Mouse (Mus musculus): ENCODE data around the gene Ms4a10. TPM values are rescaled to one million over a fixed set of nuclear protein-coding genes. Genes with fewer than 3 reads are reported as not detected.

Ms4a10 gene
- polyA plus RNA-seq, 1 experiment from 2014 or later: not detected

GRCm38 (mm10) chr19:10916506-10916905 is 58.0 kb downstream of the Ms4a10 start:
- Histone ChIP-seq H3K27me3 (ENCODE audit: control insufficient read depth, insufficient read depth, low read depth, low read length) (no peaks in the 10 kb centered on the region), H3K36me3 (ENCODE audit: control insufficient read depth, insufficient read depth, low read length) (no peaks in the 10 kb centered on the region), H3K4me3 (ENCODE audit: low read depth, low read length) (no peak overlapping the region), H3K9me3 (replicated peaks; ENCODE audit: control insufficient read depth, low read length, poor library complexity, severe bottlenecking) (no peaks in the 10 kb centered on the region), H3K4me2 (ENCODE audit: low read length) (no peak overlapping the region), H3K27ac (ENCODE audit: low read length) (no peak overlapping the region), H3K9ac (ENCODE audit: low read depth, low read length) (no peak overlapping the region), H3K4me1 (ENCODE audit: control insufficient read depth, insufficient read depth, low read length) (0 out of 2 replicates have a peak, but pooled peaks cover 2% of the 10 kb centered on the region)
- ATAC-seq: no peak
- WGBS: 72% methylated on average over 5 of the region's 5 CpGs

DNA sequence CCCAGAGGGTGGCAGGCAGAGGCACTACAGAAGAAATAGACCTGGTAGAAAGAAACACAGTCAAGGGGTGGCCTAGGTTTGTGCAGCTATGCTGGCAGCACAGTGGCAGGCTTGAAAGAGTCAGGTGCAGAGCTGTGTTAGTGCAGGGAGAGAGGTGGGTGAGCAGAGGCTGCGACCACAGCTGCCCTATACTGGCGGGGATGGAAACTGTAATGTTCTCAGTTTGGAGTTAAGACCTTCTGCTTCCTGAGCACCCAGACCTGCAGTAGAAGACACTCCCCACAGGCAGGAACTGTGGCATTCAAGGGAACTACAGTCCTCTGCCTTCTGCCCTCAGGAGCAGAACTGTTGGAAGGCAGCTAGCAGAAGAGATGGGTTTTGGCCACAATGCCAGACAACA is 59.6 kb downstream of the Ms4a10 start:
- WGBS: 77% methylated on average over 2 of the region's 2 CpGs
- ATAC-seq: no peak
- H3K4me3 ChIP-seq (ENCODE audit: low read depth, low read length): no peak overlapping the region

GRCm38 (mm10) chr19:10914291-10914690 is 60.2 kb downstream of the Ms4a10 start:
- 77% methylated on average over 7 of the region's 7 CpGs for WGBS
- Histone ChIP-seq H3K36me3 (ENCODE audit: control insufficient read depth, insufficient read depth, low read length) (no peaks in the 10 kb centered on the region), H3K27me3 (ENCODE audit: control insufficient read depth, insufficient read depth, low read depth, low read length) (no peaks in the 10 kb centered on the region), H3K4me2 (ENCODE audit: low read length) (no peak overlapping the region), H3K9me3 (replicated peaks; ENCODE audit: control insufficient read depth, low read length, poor library complexity, severe bottlenecking) (no peaks in the 10 kb centered on the region), H3K9ac (ENCODE audit: low read depth, low read length) (no peak overlapping the region), H3K4me1 (ENCODE audit: control insufficient read depth, insufficient read depth, low read length) (0 out of 2 replicates have a peak, but pooled peaks cover 2% of the 10 kb centered on the region), H3K4me3 (ENCODE audit: low read depth, low read length) (no peak overlapping the region), H3K27ac (ENCODE audit: low read length) (no peak overlapping the region)
- ATAC-seq: no peak

More for the DNA sequence above, 59.6 kb downstream of the Ms4a10 start:
- Histone ChIP-seq H3K9ac (ENCODE audit: low read depth, low read length) (no peak overlapping the region), H3K36me3 (ENCODE audit: control insufficient read depth, insufficient read depth, low read length) (no peaks in the 10 kb centered on the region), H3K9me3 (replicated peaks; ENCODE audit: control insufficient read depth, low read length, poor library complexity, severe bottlenecking) (no peaks in the 10 kb centered on the region), H3K27ac (ENCODE audit: low read length) (no peak overlapping the region), H3K27me3 (ENCODE audit: control insufficient read depth, insufficient read depth, low read depth, low read length) (no peaks in the 10 kb centered on the region), H3K4me1 (ENCODE audit: control insufficient read depth, insufficient read depth, low read length) (0 out of 2 replicates have a peak, but pooled peaks cover 2% of the 10 kb centered on the region), H3K4me2 (ENCODE audit: low read length) (no peak overlapping the region)

Other genes starting within 250 kb of the Ms4a10 start
- gene Cd5, start 235.7 kb downstream of the Ms4a10 start, polyA plus RNA-seq (2015; fragmentation: Nextera tagmentation; extraction: Ambion mirVana): 0.48 and 0.78 TPM in 2 replicates
- 0.06 TPM in 1 of 2 replicates, not detected in the other for gene Cd6, start 144.6 kb downstream of the Ms4a10 start, polyA plus RNA-seq (2015; fragmentation: Nextera tagmentation; extraction: Ambion mirVana)
- gene Slc15a3, start 134.9 kb downstream of the Ms4a10 start, polyA plus RNA-seq (2015; fragmentation: Nextera tagmentation; extraction: Ambion mirVana): 0.27 and 0.30 TPM in 2 replicates
- gene Tmem132a, start 104.7 kb downstream of the Ms4a10 start, polyA plus RNA-seq (2015; fragmentation: Nextera tagmentation; extraction: Ambion mirVana): 242 and 267 TPM in 2 replicates
- gene Tmem109, start 92.7 kb downstream of the Ms4a10 start, polyA plus RNA-seq (2015; fragmentation: Nextera tagmentation; extraction: Ambion mirVana): 47.0 TPM in 2 replicates
- gene Prpf19, start 79.4 kb downstream of the Ms4a10 start, polyA plus RNA-seq (2015; fragmentation: Nextera tagmentation; extraction: Ambion mirVana): 38.9 and 40.1 TPM in 2 replicates
- 0.58 and 0.89 TPM in 2 replicates for gene Zp1, start 54.0 kb downstream of the Ms4a10 start, polyA plus RNA-seq (2015; fragmentation: Nextera tagmentation; extraction: Ambion mirVana)
- 0.09 and 0.14 TPM in 2 replicates for gene Ptgdr2, start 37.5 kb downstream of the Ms4a10 start, polyA plus RNA-seq (2015; fragmentation: Nextera tagmentation; extraction: Ambion mirVana)
- gene Ccdc86, start 25.4 kb downstream of the Ms4a10 start, polyA plus RNA-seq (2015; fragmentation: Nextera tagmentation; extraction: Ambion mirVana): 12.8 and 13.5 TPM in 2 replicates
- not detected in 2 replicates for gene Ms4a15, start 18.6 kb upstream of the Ms4a10 start, polyA plus RNA-seq (2015; fragmentation: Nextera tagmentation; extraction: Ambion mirVana)
- not detected in 2 replicates for gene Ms4a18, start 43.4 kb upstream of the Ms4a10 start, polyA plus RNA-seq (2015; fragmentation: Nextera tagmentation; extraction: Ambion mirVana)
- gene Ms4a8a, start 106.4 kb upstream of the Ms4a10 start, polyA plus RNA-seq (2015; fragmentation: Nextera tagmentation; extraction: Ambion mirVana): not detected in 2 replicates
- gene 1700017D01Rik, start 156.2 kb upstream of the Ms4a10 start, polyA plus RNA-seq (2015; fragmentation: Nextera tagmentation; extraction: Ambion mirVana): not detected in 2 replicates
- gene 1700025F22Rik, start 190.7 kb upstream of the Ms4a10 start, polyA plus RNA-seq (2015; fragmentation: Nextera tagmentation; extraction: Ambion mirVana): not detected in 2 replicates
- gene Ms4a13, start 222.1 kb upstream of the Ms4a10 start, polyA plus RNA-seq (2015; fragmentation: Nextera tagmentation; extraction: Ambion mirVana): not detected in 2 replicates